Mouse (Mus musculus): Measurements from ENCODE around the gene Kndc1. TPM values are rescaled to one million over a fixed set of nuclear protein-coding genes. Genes with fewer than 3 reads are reported as not detected.
A peak's percentile ranks its signal among the peaks of the same experiment; 100 is the strongest.

Kndc1 gene
- polyA plus RNA-seq, 1 experiment from 2014 or later, result 15.5 TPM

GRCm38 (mm10) chr7:139955505-139955904 is 61.0 kb downstream of the Kndc1 start:
- 87% methylated on average over 4 of the region's 4 CpGs for WGBS
- H3K4me3 ChIP-seq (replicated peaks), result no peak overlapping the region

GRCm38 (mm10) chr7:139956658-139957057 is 62.2 kb downstream of the Kndc1 start:
- ATAC-seq (ENCODE audit: low FRiP score), result no peak
- Histone ChIP-seq H3K9me3 (replicated peaks) (no peaks in the 10 kb centered on the region), H3K4me3 (replicated peaks) (no peak overlapping the region), H3K9ac (replicated peaks) (no peak overlapping the region), H3K4me1 (no peaks in the 10 kb centered on the region), H3K36me3 (no peaks in the 10 kb centered on the region), H3K4me2 (no peak overlapping the region), H3K27me3 (replicated peaks) (peaks cover 13% of the 10 kb centered on the region), H3K27ac (replicated peaks) (no peak overlapping the region)
- WGBS, result 79% methylated on average over 3 of the region's 3 CpGs

More at GRCm38 (mm10) chr7:139955505-139955904, 61.0 kb downstream of the Kndc1 start:
- no peaks in the 10 kb centered on the region for H3K36me3 ChIP-seq
- H3K27me3 ChIP-seq (replicated peaks), result peaks cover 22% of the 10 kb centered on the region
- no peak for ATAC-seq (ENCODE audit: low FRiP score)
- H3K9me3 ChIP-seq (replicated peaks), result no peaks in the 10 kb centered on the region
- H3K4me1 ChIP-seq, result peaks cover 7% of the 10 kb centered on the region
- H3K9ac ChIP-seq (replicated peaks), result no peak overlapping the region
- no peak overlapping the region for H3K4me2 ChIP-seq
- no peak overlapping the region for H3K27ac ChIP-seq (replicated peaks)

- Histone ChIP-seq H3K36me3 (no peaks in the 10 kb centered on the region), H3K4me2 (no peak overlapping the region), H3K4me1 (no peaks in the 10 kb centered on the region), H3K27ac (replicated peaks) (no peak overlapping the region), H3K4me3 (replicated peaks) (no peak overlapping the region), H3K9ac (replicated peaks) (no peak overlapping the region), H3K9me3 (replicated peaks) (no peaks in the 10 kb centered on the region), H3K27me3 (replicated peaks) (peaks cover 6% of the 10 kb centered on the region; the same call in 1 of the 2 replicates)
- WGBS, result 67% methylated on average over 11 of the region's 11 CpGs
- no peak for ATAC-seq (ENCODE audit: low FRiP score)
These were observed 62.9 kb downstream of the Kndc1 start for GRCm38 (mm10) chr7:139957437-139957836.

GRCm38 (mm10) chr7:139957958-139958357 is 63.5 kb downstream of the Kndc1 start:
- 29% methylated on average over 11 of the region's 11 CpGs for WGBS
- no peaks in the 10 kb centered on the region for H3K36me3 ChIP-seq
- no peak overlapping the region for H3K4me2 ChIP-seq
- ATAC-seq (ENCODE audit: low FRiP score), result no peak
- no peak overlapping the region for H3K4me3 ChIP-seq (replicated peaks)
- H3K27me3 ChIP-seq (replicated peaks), result 0 out of 2 replicates have a peak, but pooled peaks cover 4% of the 10 kb centered on the region
- no peak overlapping the region for H3K27ac ChIP-seq (replicated peaks)
- H3K9ac ChIP-seq (replicated peaks), result no peak overlapping the region
- no peaks in the 10 kb centered on the region for H3K4me1 ChIP-seq
- no peaks in the 10 kb centered on the region for H3K9me3 ChIP-seq (replicated peaks)

GRCm38 (mm10) chr7:139961141-139961540 is 66.6 kb downstream of the Kndc1 start:
- ATAC-seq (ENCODE audit: low FRiP score), result no peak
- H3K9me3 ChIP-seq (replicated peaks), result no peaks in the 10 kb centered on the region
- no peak overlapping the region for H3K27ac ChIP-seq (replicated peaks)
- H3K4me2 ChIP-seq, result no peak overlapping the region
- H3K27me3 ChIP-seq (replicated peaks), result no peaks in the 10 kb centered on the region
- 91% methylated on average over 10 of the region's 10 CpGs for WGBS
- no peaks in the 10 kb centered on the region for H3K4me1 ChIP-seq
- H3K9ac ChIP-seq (replicated peaks), result no peak overlapping the region
- H3K36me3 ChIP-seq, result no peaks in the 10 kb centered on the region
- no peak overlapping the region for H3K4me3 ChIP-seq (replicated peaks)

- no peak overlapping the region for H3K27ac ChIP-seq (replicated peaks)
- WGBS, result 56% methylated on average over 4 of the region's 4 CpGs
- no peak for ATAC-seq (ENCODE audit: low FRiP score)
These were observed 69.3 kb downstream of the Kndc1 start for GRCm38 (mm10) chr7:139963814-139964213.

GRCm38 (mm10) chr7:139967175-139967574 is 72.7 kb downstream of the Kndc1 start:
- H3K27ac ChIP-seq (replicated peaks), result no peak overlapping the region
- no peaks in the 10 kb centered on the region; the same call in 1 of the 2 replicates for H3K27me3 ChIP-seq (replicated peaks)
- ATAC-seq (ENCODE audit: low FRiP score), result no peak
- H3K4me2 ChIP-seq, result no peak overlapping the region
- no peaks in the 10 kb centered on the region for H3K36me3 ChIP-seq
- H3K4me3 ChIP-seq (replicated peaks), result no peak overlapping the region
- no peak overlapping the region for H3K9ac ChIP-seq (replicated peaks)
- H3K9me3 ChIP-seq (replicated peaks), result no peaks in the 10 kb centered on the region
- 24% methylated on average over 4 of the region's 4 CpGs for WGBS
- no peaks in the 10 kb centered on the region for H3K4me1 ChIP-seq

More at GRCm38 (mm10) chr7:139963814-139964213, 69.3 kb downstream of the Kndc1 start:
- no peaks in the 10 kb centered on the region for H3K4me1 ChIP-seq
- no peaks in the 10 kb centered on the region; the same call in 1 of the 2 replicates for H3K27me3 ChIP-seq (replicated peaks)
- H3K4me2 ChIP-seq, result no peak overlapping the region
- no peaks in the 10 kb centered on the region for H3K36me3 ChIP-seq
- no peak overlapping the region for H3K9ac ChIP-seq (replicated peaks)
- no peaks in the 10 kb centered on the region for H3K9me3 ChIP-seq (replicated peaks)
- no peak overlapping the region for H3K4me3 ChIP-seq (replicated peaks)

- Histone ChIP-seq H3K4me2 (no peak overlapping the region), H3K4me3 (replicated peaks) (no peak overlapping the region), H3K4me1 (no peaks in the 10 kb centered on the region), H3K36me3 (no peaks in the 10 kb centered on the region), H3K9me3 (replicated peaks) (no peaks in the 10 kb centered on the region), H3K27me3 (replicated peaks) (no peaks in the 10 kb centered on the region; the same call in 1 of the 2 replicates), H3K27ac (replicated peaks) (no peak overlapping the region), H3K9ac (replicated peaks) (no peak overlapping the region)
- 53% methylated on average over 5 of the region's 5 CpGs for WGBS
- ATAC-seq (ENCODE audit: low FRiP score), result no peak
These were observed 73.9 kb downstream of the Kndc1 start for GRCm38 (mm10) chr7:139968428-139968827.

- no peaks in the 10 kb centered on the region for H3K9me3 ChIP-seq (replicated peaks)
- H3K4me3 ChIP-seq (replicated peaks), result no peak overlapping the region
- H3K9ac ChIP-seq (replicated peaks), result no peak overlapping the region
- H3K36me3 ChIP-seq, result no peaks in the 10 kb centered on the region
- no peaks in the 10 kb centered on the region for H3K4me1 ChIP-seq
- no peak overlapping the region for H3K4me2 ChIP-seq
- 38% methylated on average over 10 of the region's 10 CpGs for WGBS
- no peaks in the 10 kb centered on the region; the same call in 1 of the 2 replicates for H3K27me3 ChIP-seq (replicated peaks)
- no peak overlapping the region for H3K27ac ChIP-seq (replicated peaks)
- ATAC-seq (ENCODE audit: low FRiP score), result peak; percentile 49; the same call in 1 of the 2 replicates
These were observed 75.0 kb downstream of the Kndc1 start for GRCm38 (mm10) chr7:139969348-139970130.

GRCm38 (mm10) chr7:139970216-139970919 is 75.9 kb downstream of the Kndc1 start:
- Histone ChIP-seq H3K27me3 (replicated peaks) (no peaks in the 10 kb centered on the region; the same call in 1 of the 2 replicates), H3K9ac (replicated peaks) (no peak overlapping the region), H3K4me1 (no peaks in the 10 kb centered on the region), H3K9me3 (replicated peaks) (no peaks in the 10 kb centered on the region), H3K36me3 (no peaks in the 10 kb centered on the region), H3K4me2 (no peak overlapping the region), H3K27ac (replicated peaks) (no peak overlapping the region), H3K4me3 (replicated peaks) (no peak overlapping the region)
- WGBS, result 82% methylated on average over 10 of the region's 10 CpGs
- ATAC-seq (ENCODE audit: low FRiP score), result no peak

- no peak overlapping the region for H3K4me2 ChIP-seq
- H3K9ac ChIP-seq (replicated peaks), result no peak overlapping the region
- ATAC-seq (ENCODE audit: low FRiP score), result no peak
- 76% methylated on average over 5 of the region's 5 CpGs for whole genome bisulfite sequencing
- no peak overlapping the region for H3K27ac ChIP-seq (replicated peaks)
- H3K4me3 ChIP-seq (replicated peaks), result no peak overlapping the region
- no peaks in the 10 kb centered on the region for H3K9me3 ChIP-seq (replicated peaks)
- no peaks in the 10 kb centered on the region; the same call in 1 of the 2 replicates for H3K27me3 ChIP-seq (replicated peaks)
- no peaks in the 10 kb centered on the region for H3K36me3 ChIP-seq
- no peaks in the 10 kb centered on the region for H3K4me1 ChIP-seq
These were observed 76.5 kb downstream of the Kndc1 start for GRCm38 (mm10) chr7:139970979-139971378.

GRCm38 (mm10) chr7:139971436-139971835 is 76.9 kb downstream of the Kndc1 start:
- no peaks in the 10 kb centered on the region for H3K9me3 ChIP-seq (replicated peaks)
- 74% methylated on average over 6 of the region's 6 CpGs for WGBS
- no peak overlapping the region for H3K4me3 ChIP-seq (replicated peaks)
- no peaks in the 10 kb centered on the region for H3K36me3 ChIP-seq
- H3K4me1 ChIP-seq, result no peaks in the 10 kb centered on the region
- H3K27ac ChIP-seq (replicated peaks), result no peak overlapping the region
- no peaks in the 10 kb centered on the region; the same call in 1 of the 2 replicates for H3K27me3 ChIP-seq (replicated peaks)
- ATAC-seq (ENCODE audit: low FRiP score), result no peak
- H3K4me2 ChIP-seq, result no peak overlapping the region
- no peak overlapping the region for H3K9ac ChIP-seq (replicated peaks)
